Mouse (Mus musculus) liver, postnatal 0 days (tissue): ENCODE results near the gene Nwd1. TPM values are rescaled to one million over a fixed set of nuclear protein-coding genes. Genes with fewer than 3 reads are reported as not detected.

Experiments
- ATAC-seq: fragments of 200-750 bp; cut with Nextera tagmentation; 2 replicates; pipeline ENCODE4 v1.8.0; 2017; ENCODE audit warnings: mild to moderate bottlenecking, moderate library complexity
- DNase-seq: peaks from one replicate; pipeline ENCODE4 v3.0.0-alpha.2; 2016
- H3K27ac ChIP-seq: fragments of 300-500 bp; sonication (generic); 2 replicates; pipeline ENCODE4 v1.5.1; 2014; ENCODE audit warnings: antibody characterized with exemption, moderate library complexity, mild to moderate bottlenecking, low read depth
- H3K27me3 ChIP-seq: fragments of 300-500 bp; sonication (generic); 2 replicates; pipeline ENCODE4 v1.6.1; 2014; ENCODE audit warnings: low read length, control low read depth, mixed read lengths; ENCODE audit not compliant: insufficient read depth
- H3K36me3 ChIP-seq: fragments of 300-500 bp; sonication (generic); replicated peaks from 2 replicates; pipeline ENCODE4 v1.6.1; 2014; ENCODE audit warnings: mild to moderate bottlenecking, control low read depth, low read length, moderate library complexity, mixed read lengths; ENCODE audit not compliant: insufficient read depth
- H3K4me1 ChIP-seq: fragments of 300-500 bp; sonication (generic); 2 replicates; pipeline ENCODE4 v1.6.1; 2014; ENCODE audit warnings: antibody characterized with exemption, mild to moderate bottlenecking, control low read depth; ENCODE audit not compliant: insufficient read depth
- H3K4me2 ChIP-seq: fragments of 300-500 bp; sonication (generic); 2 replicates; pipeline ENCODE4 v1.6.1; 2014; ENCODE audit warnings: low read depth, mild to moderate bottlenecking, low read length, moderate library complexity, mixed read lengths
- H3K4me3 ChIP-seq: fragments of 300-500 bp; sonication (generic); 2 replicates; pipeline ENCODE4 v1.5.1; 2014; ENCODE audit warnings: low read depth, low read length
- H3K9ac ChIP-seq: fragments of 300-500 bp; sonication (generic); replicated peaks from 2 replicates; pipeline ENCODE4 v1.6.1; 2014; ENCODE audit warnings: mild to moderate bottlenecking, moderate library complexity
- H3K9me3 ChIP-seq: fragments of 300-500 bp; sonication (generic); 2 replicates; pipeline ENCODE4 v1.6.1; 2016; ENCODE audit warnings: mild to moderate bottlenecking, control low read depth, low read length, mixed read lengths
- CTCF ChIP-seq: sonication (generic); IDR thresholded peaks from 2 replicates; pipeline ENCODE4 v1.5.1; 2016; ENCODE audit warnings: antibody characterized with exemption, low read depth
- EP300 ChIP-seq: IDR thresholded peaks from 2 replicates; pipeline ENCODE4 v1.6.1; 2016; ENCODE audit warnings: antibody characterized with exemption, low read depth, mild to moderate bottlenecking
- WGBS: fragments of 180-500 bp; shearing (Covaris S2); extraction: QIAGEN DNeasy Blood & Tissue Kit; methylation state at CpG from one replicate; pipeline ENCODE4 v1.1.7; 2014; ENCODE audit not compliant: insufficient replicate concordance; 5-methylcytosine and 5-hydroxymethylcytosine counted together
- polyA plus RNA-seq: library from polyadenylated mRNA; unstranded; fragments of >200 nt; fragmentation: Nextera tagmentation; extraction: Ambion mirVana; gene quantifications from 2 replicates; pipeline ENCODE4 v1.2.1, GENCODE M21; 2015

The Nwd1 gene
- polyA plus RNA-seq, 1 experiment from 2014 or later, result not detected

- H3K27ac ChIP-seq, result no peak overlapping the region
- no peak for ATAC-seq
- no peaks in the 10 kb centered on the region for H3K36me3 ChIP-seq
- no peaks in the 10 kb centered on the region for H3K9me3 ChIP-seq
- H3K4me1 ChIP-seq, result no peaks in the 10 kb centered on the region
- DNase-seq, result no peak
- no peak overlapping the region for H3K4me3 ChIP-seq
- H3K9ac ChIP-seq, result no peak overlapping the region
- TF ChIP-seq CTCF, result no peak
- TF ChIP-seq EP300, result no peak
- 82% methylated on average over 2 of the region's 2 CpGs for WGBS
- no peaks in the 10 kb centered on the region for H3K27me3 ChIP-seq
- no peak overlapping the region for H3K4me2 ChIP-seq
Measured at GRCm38 (mm10) chr8:72698349-72698926, 51.9 kb downstream of the Nwd1 start.

- Histone ChIP-seq H3K36me3 (no peaks in the 10 kb centered on the region), H3K9ac (no peak overlapping the region), H3K27ac (no peak overlapping the region), H3K27me3 (no peaks in the 10 kb centered on the region), H3K9me3 (no peaks in the 10 kb centered on the region), H3K4me1 (0 out of 2 replicates have a peak, but pooled peaks cover 3% of the 10 kb centered on the region), H3K4me3 (no peak overlapping the region), H3K4me2 (no peak overlapping the region)
- 46% methylated on average over 6 of the region's 6 CpGs for WGBS
- TF ChIP-seq EP300 (no peak), CTCF (no peak)
- DNase-seq (no peak), ATAC-seq (no peak)
Measured at GRCm38 (mm10) chr8:72712569-72712968, 66.1 kb downstream of the Nwd1 start.

- H3K27ac ChIP-seq, result no peak overlapping the region
- no peaks in the 10 kb centered on the region for H3K9me3 ChIP-seq
- H3K4me3 ChIP-seq, result no peak overlapping the region
- H3K9ac ChIP-seq, result no peak overlapping the region
- DNase-seq (no peak), ATAC-seq (peak; percentile 40; the same call in 1 of the 2 replicates)
- 53% methylated on average over 5 of the region's 5 CpGs for WGBS
- no peaks in the 10 kb centered on the region for H3K27me3 ChIP-seq
- H3K36me3 ChIP-seq, result no peaks in the 10 kb centered on the region
- TF ChIP-seq EP300 (no peak), CTCF (no peak)
- no peak overlapping the region for H3K4me2 ChIP-seq
- H3K4me1 ChIP-seq, result 0 out of 2 replicates have a peak, but pooled peaks cover 3% of the 10 kb centered on the region
Measured at GRCm38 (mm10) chr8:72716594-72716993, 70.1 kb downstream of the Nwd1 start.

GRCm38 (mm10) chr8:72720541-72720940, 74.0 kb downstream of the Nwd1 start:
- Histone ChIP-seq H3K4me1 (peaks cover 11% of the 10 kb centered on the region), H3K4me3 (no peak overlapping the region), H3K27me3 (no peaks in the 10 kb centered on the region), H3K27ac (no peak overlapping the region), H3K9me3 (no peaks in the 10 kb centered on the region), H3K9ac (no peak overlapping the region), H3K36me3 (peaks cover 6% of the 10 kb centered on the region), H3K4me2 (no peak overlapping the region)
- DNase-seq, result no peak
- WGBS, result 26% methylated on average over 1 of the region's 1 CpGs
- no peak for ATAC-seq
- TF ChIP-seq CTCF, result no peak
- TF ChIP-seq EP300, result no peak

- Histone ChIP-seq H3K9me3 (no peaks in the 10 kb centered on the region), H3K27ac (0 out of 2 replicates have a peak within 1 kb of the TSS, but pooled peaks have one; percentile 23), H3K9ac (peak within 1 kb of the TSS; percentile 91), H3K4me2 (peak within 1 kb of the TSS; percentile 96), H3K4me3 (peak within 1 kb of the TSS; percentile 88), H3K27me3 (no peaks in the 10 kb centered on the region), H3K4me1 (peaks cover 8% of the 10 kb centered on the region), H3K36me3 (peaks cover 22% of the 10 kb centered on the region)
- 13% methylated on average over 56 of the region's 56 CpGs for WGBS
- DNase-seq (peak; percentile 97), ATAC-seq (peak; percentile 99)
- TF ChIP-seq EP300, result no peak
- TF ChIP-seq CTCF, result no peak
Measured at GRCm38 (mm10) chr8:72722769-72723650, 76.5 kb downstream of the Nwd1 start, which contains the start of gene Sin3b. Gene Sin3b, plus strand, starts transcription at chr8:72723285.

- whole genome bisulfite sequencing, result under 1% methylated on average over 30 of the region's 30 CpGs
- DNase-seq, result peak; percentile 43
- peak; percentile 38 for ATAC-seq
- H3K4me2 ChIP-seq, result peak overlapping the region; percentile 96
- H3K4me3 ChIP-seq, result peak overlapping the region; percentile 88
- TF ChIP-seq EP300, result no peak
- H3K27ac ChIP-seq, result 0 out of 2 replicates have a peak overlapping the region, but pooled peaks have one; percentile 23
- peak overlapping the region; percentile 91 for H3K9ac ChIP-seq
- H3K4me1 ChIP-seq, result peaks cover 8% of the 10 kb centered on the region
- peaks cover 25% of the 10 kb centered on the region for H3K36me3 ChIP-seq
- H3K9me3 ChIP-seq, result no peaks in the 10 kb centered on the region
- no peaks in the 10 kb centered on the region for H3K27me3 ChIP-seq
Measured at GRCm38 (mm10) chr8:72723651-72724001, 77.1 kb downstream of the Nwd1 start.
